Mouse (Mus musculus) midbrain, embryonic 14.5 days (tissue): Measurements from ENCODE around the gene Gm11639. TPM values are rescaled to one million over a fixed set of nuclear protein-coding genes. Genes with fewer than 3 reads are reported as not detected.

Experiments used
- ATAC-seq: fragments of 200-750 bp; cut with Nextera tagmentation; 2 replicates; pipeline ENCODE4 v1.8.0; 2017; ENCODE audit warnings: moderate number of reproducible peaks, moderate library complexity; ENCODE audit not compliant: low FRiP score, low TSS enrichment
- DNase-seq: peaks from one replicate; pipeline ENCODE4 v3.0.0-alpha.2; 2015
- H3K27ac ChIP-seq: fragments of 300-500 bp; sonication (generic); replicated peaks from 2 replicates; pipeline ENCODE4 v1.5.1; 2014; ENCODE audit warnings: mild to moderate bottlenecking, low read depth, low read length, moderate library complexity
- H3K27me3 ChIP-seq: fragments of 300-500 bp; sonication (generic); 2 replicates; pipeline ENCODE4 v1.6.1; 2014; ENCODE audit warnings: low read length, control low read depth, mixed read lengths; ENCODE audit not compliant: control insufficient read depth, insufficient read depth
- H3K36me3 ChIP-seq: fragments of 300-500 bp; sonication (generic); 2 replicates; pipeline ENCODE4 v1.6.1; 2014; ENCODE audit warnings: low read length, control low read depth; ENCODE audit not compliant: control insufficient read depth, insufficient read depth
- H3K4me1 ChIP-seq: fragments of 300-500 bp; sonication (generic); 2 replicates; pipeline ENCODE4 v1.6.1; 2014; ENCODE audit warnings: mild to moderate bottlenecking, antibody characterized with exemption, low read length, control low read depth; ENCODE audit not compliant: control insufficient read depth, insufficient read depth
- H3K4me2 ChIP-seq: fragments of 300-500 bp; sonication (generic); 2 replicates; pipeline ENCODE4 v1.6.1; 2014; ENCODE audit warnings: mild to moderate bottlenecking, low read length, moderate library complexity
- H3K4me3 ChIP-seq: fragments of 300-500 bp; sonication (generic); replicated peaks from 2 replicates; pipeline ENCODE4 v1.5.1; 2014; ENCODE audit warnings: low read depth, low read length
- H3K9ac ChIP-seq: fragments of 300-500 bp; sonication (generic); replicated peaks from 2 replicates; pipeline ENCODE4 v1.6.1; 2014; ENCODE audit warnings: mild to moderate bottlenecking, low read length, moderate library complexity
- H3K9me3 ChIP-seq: fragments of 300-500 bp; sonication (generic); 2 replicates; pipeline ENCODE4 v1.6.1; 2016; ENCODE audit warnings: low read length, control low read depth, mixed read lengths; ENCODE audit not compliant: control insufficient read depth
- WGBS: fragments of 180-500 bp; shearing (Covaris S2); extraction: QIAGEN DNeasy Blood & Tissue Kit; methylation state at CpG from one replicate; pipeline ENCODE4 v1.1.7; 2014; 5-methylcytosine and 5-hydroxymethylcytosine counted together
- polyA plus RNA-seq: library from polyadenylated mRNA; unstranded; fragments of >200 nt; fragmentation: Nextera tagmentation; extraction: Ambion mirVana; gene quantifications from 2 replicates; pipeline ENCODE4 v1.2.1, GENCODE M21; 2014

The Gm11639 gene
- polyA plus RNA-seq, 1 experiment from 2014 or later, result not detected

- WGBS, result 88% methylated on average over 19 of the region's 19 CpGs
- Histone ChIP-seq H3K4me2 (no peak overlapping the region), H3K27ac (no peak overlapping the region), H3K4me1 (0 out of 2 replicates have a peak, but pooled peaks cover 4% of the 10 kb centered on the region), H3K4me3 (no peak overlapping the region), H3K9ac (no peak overlapping the region), H3K27me3 (no peaks in the 10 kb centered on the region), H3K36me3 (no peaks in the 10 kb centered on the region), H3K9me3 (no peaks in the 10 kb centered on the region)
- no peak for DNase-seq
- no peak for ATAC-seq
These were observed 471.3 kb downstream of the Gm11639 start for GRCm38 (mm10) chr11:105156748-105157267.

GRCm38 (mm10) chr11:105158047-105158446, 472.5 kb downstream of the Gm11639 start:
- no peak for ATAC-seq
- H3K4me3 ChIP-seq, result no peak overlapping the region

GRCm38 (mm10) chr11:105159673-105160360, 474.3 kb downstream of the Gm11639 start:
- no peaks in the 10 kb centered on the region for H3K36me3 ChIP-seq
- no peak for ATAC-seq
- H3K9me3 ChIP-seq, result peaks cover 4% of the 10 kb centered on the region
- H3K27ac ChIP-seq, result no peak overlapping the region
- H3K4me1 ChIP-seq, result no peaks in the 10 kb centered on the region
- no peak overlapping the region for H3K9ac ChIP-seq
- no peak for DNase-seq
- no peak overlapping the region for H3K4me2 ChIP-seq
- no peak overlapping the region for H3K4me3 ChIP-seq
- 64% methylated on average over 6 of the region's 6 CpGs for WGBS
- H3K27me3 ChIP-seq, result no peaks in the 10 kb centered on the region

More at GRCm38 (mm10) chr11:105158047-105158446, 472.5 kb downstream of the Gm11639 start:
- no peaks in the 10 kb centered on the region for H3K9me3 ChIP-seq
- no peak overlapping the region for H3K9ac ChIP-seq
- DNase-seq, result no peak
- H3K27ac ChIP-seq, result no peak overlapping the region
- no peaks in the 10 kb centered on the region for H3K36me3 ChIP-seq
- H3K27me3 ChIP-seq, result no peaks in the 10 kb centered on the region
- 0 out of 2 replicates have a peak, but pooled peaks cover 4% of the 10 kb centered on the region for H3K4me1 ChIP-seq
- H3K4me2 ChIP-seq, result no peak overlapping the region

DNA sequence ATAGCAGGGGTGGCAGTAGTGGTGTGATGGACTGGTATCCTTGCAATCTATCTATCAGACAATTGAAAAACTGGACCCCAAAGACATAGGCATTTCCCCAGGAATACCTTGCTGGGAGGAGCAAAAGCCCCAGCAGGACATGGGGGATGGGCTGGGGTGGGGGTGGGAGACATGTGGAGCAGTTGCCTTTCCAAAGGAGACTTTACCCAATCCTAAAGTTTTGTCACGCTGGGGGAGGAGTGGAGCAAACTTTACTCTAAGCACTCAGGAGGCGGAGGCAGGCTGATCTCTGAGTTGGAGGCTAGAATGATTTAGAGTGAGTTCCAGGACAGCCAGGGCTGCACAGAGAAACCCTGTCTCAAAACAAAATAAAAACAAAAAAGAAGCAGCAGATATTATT, 475.9 kb downstream of the Gm11639 start:
- no peak overlapping the region for H3K9ac ChIP-seq
- ATAC-seq, result no peak
- no peak overlapping the region for H3K4me2 ChIP-seq
- H3K4me3 ChIP-seq, result no peak overlapping the region
- H3K27me3 ChIP-seq, result no peaks in the 10 kb centered on the region
- 95% methylated on average over 2 of the region's 2 CpGs for WGBS
- H3K27ac ChIP-seq, result no peak overlapping the region
- no peak for DNase-seq
- H3K9me3 ChIP-seq, result peaks cover 12% of the 10 kb centered on the region
- no peaks in the 10 kb centered on the region for H3K36me3 ChIP-seq
- no peaks in the 10 kb centered on the region for H3K4me1 ChIP-seq

- no peak for DNase-seq
- Histone ChIP-seq H3K4me3 (no peak overlapping the region), H3K4me1 (no peaks in the 10 kb centered on the region), H3K4me2 (no peak overlapping the region), H3K36me3 (no peaks in the 10 kb centered on the region), H3K9ac (no peak overlapping the region), H3K9me3 (peaks cover 12% of the 10 kb centered on the region), H3K27me3 (no peaks in the 10 kb centered on the region), H3K27ac (no peak overlapping the region)
- 86% methylated on average over 69 of the region's 69 CpGs for WGBS
- ATAC-seq, result no peak
These were observed 479.3 kb downstream of the Gm11639 start for GRCm38 (mm10) chr11:105164516-105165510.

GRCm38 (mm10) chr11:105166780-105167179, 481.3 kb downstream of the Gm11639 start:
- WGBS, result 92% methylated on average over 10 of the region's 10 CpGs

More at GRCm38 (mm10) chr11:105166780-105167179, 481.3 kb downstream of the Gm11639 start:
- ATAC-seq, result no peak
- no peak for DNase-seq
- H3K4me3 ChIP-seq, result no peak overlapping the region
- no peaks in the 10 kb centered on the region for H3K4me1 ChIP-seq
- H3K4me2 ChIP-seq, result no peak overlapping the region
- no peaks in the 10 kb centered on the region for H3K36me3 ChIP-seq
- H3K9ac ChIP-seq, result no peak overlapping the region
- no peak overlapping the region for H3K27ac ChIP-seq
- no peaks in the 10 kb centered on the region for H3K27me3 ChIP-seq
- H3K9me3 ChIP-seq, result peaks cover 12% of the 10 kb centered on the region

Other genes with a start within 250 kb of the Gm11639 start
- gene Kansl1, start 216.8 kb upstream of the Gm11639 start, polyA plus RNA-seq, result 27.1 and 39.2 TPM in 2 replicates
- gene Cdc27, start 135.1 kb upstream of the Gm11639 start, polyA plus RNA-seq, result 41.0 and 48.1 TPM in 2 replicates
- 2.8 and 3.2 TPM in 2 replicates for gene Myl4, start 135.0 kb upstream of the Gm11639 start, polyA plus RNA-seq
- 0.23 and 0.28 TPM in 2 replicates for gene Itgb3, start 77.7 kb upstream of the Gm11639 start, polyA plus RNA-seq